In genomic region chr13:98574057-98574323, GRCm38 (mm10) we compare ENCODE assay signal across 19 mouse cellular contexts.
DNase-seq lines count a peak whose midpoint lies in the region; ATAC-seq lines count a peak whose summit lies in the region.
"Had no signal": no experiment of that assay in that cellular context is flagged by ENCODE, and none has a peak within 500 bp of the region (broad histone marks: within the 10 kb centered on the region; RNA-seq: fewer than 3 reads in every experiment).

No protein-coding gene starts in this region.

- peaks cover 72% of the 10 kb centered on the region for H3K27me3 ChIP-seq in hindbrain, embryonic 12.5 days
- peaks cover 98% of the 10 kb centered on the region for H3K27me3 ChIP-seq in hindbrain, embryonic 10.5 days (ENCODE audit: insufficient read depth, poor library complexity, severe bottlenecking)
- H3K27me3 ChIP-seq in neural tube, embryonic 12.5 days (replicated peaks), result peaks cover 42% of the 10 kb centered on the region
- H3K27me3 ChIP-seq in embryonic facial prominence, embryonic 15.5 days, result peaks cover 44% of the 10 kb centered on the region

- intact Hi-C loops in gastrocnemius, postnatal 14 days (cut with DNase I; ENCODE audit: low total_unique reads), result no loop called here

- no peaks in the 10 kb centered on the region for H3K9me3 ChIP-seq in hindbrain, embryonic 12.5 days (replicated peaks)
- no peaks in the 10 kb centered on the region for H3K9me3 ChIP-seq in hindbrain, embryonic 10.5 days
- no peaks in the 10 kb centered on the region for H3K9me3 ChIP-seq in neural tube, embryonic 12.5 days
- H3K9me3 ChIP-seq in embryonic facial prominence, embryonic 15.5 days (replicated peaks), result no peaks in the 10 kb centered on the region

- no peak for ATAC-seq in hindbrain, embryonic 12.5 days (ENCODE audit: low FRiP score)
- no peak for ATAC-seq in neural tube, embryonic 12.5 days (ENCODE audit: low FRiP score, low read depth)
- ATAC-seq in embryonic facial prominence, embryonic 15.5 days (ENCODE audit: insufficient number of reproducible peaks, low FRiP score, low TSS enrichment, low read depth), result no peak
- ATAC-seq: forebrain, embryonic 14.5 days; lung, postnatal 0 days had no signal

- H3K4me3 ChIP-seq in hindbrain, embryonic 12.5 days, result no peak overlapping the region
- no peak overlapping the region for H3K4me3 ChIP-seq in hindbrain, embryonic 10.5 days
- H3K4me3 ChIP-seq in neural tube, embryonic 12.5 days, result no peak overlapping the region
- no peak overlapping the region for H3K4me3 ChIP-seq in embryonic facial prominence, embryonic 15.5 days (replicated peaks)
- H3K4me3 ChIP-seq: left cerebral cortex, adult 2 months had no signal

- H3K27ac ChIP-seq in hindbrain, embryonic 12.5 days, result no peak overlapping the region
- no peak overlapping the region for H3K27ac ChIP-seq in hindbrain, embryonic 10.5 days
- no peak overlapping the region for H3K27ac ChIP-seq in neural tube, embryonic 12.5 days
- H3K27ac ChIP-seq in embryonic facial prominence, embryonic 15.5 days (replicated peaks), result peak overlapping the region; percentile 74
- H3K27ac ChIP-seq: left cerebral cortex, adult 2 months had no signal

- DNase-seq in hindbrain, embryonic 10.5 days (ENCODE audit: low spot score), result no peak
- DNase-seq in neural tube, embryonic 10.5 days (ENCODE audit: extremely low spot score, low spot score), result no peak
- no peak for DNase-seq in gastrocnemius, postnatal 14 days
- DNase-seq in left cerebral cortex, adult 9 months (ENCODE audit: low spot score in 2 of 2), result no peak
- DNase-seq: adrenal gland, adult 2 months; cerebellum, adult 9-10 months; gastrocnemius, postnatal 25 days; heart, postnatal 14 days; kidney, adult 18-20 months; kidney, postnatal 14 days; liver; right cerebral cortex, postnatal 14 days; thymus, postnatal 36 days had no signal

- H3K4me1 ChIP-seq in hindbrain, embryonic 12.5 days, result peaks cover 26% of the 10 kb centered on the region
- peaks cover 42% of the 10 kb centered on the region for H3K4me1 ChIP-seq in hindbrain, embryonic 10.5 days (replicated peaks)
- peaks cover 21% of the 10 kb centered on the region for H3K4me1 ChIP-seq in neural tube, embryonic 12.5 days
- H3K4me1 ChIP-seq in embryonic facial prominence, embryonic 15.5 days, result peaks cover 36% of the 10 kb centered on the region

- H3K36me3 ChIP-seq in hindbrain, embryonic 12.5 days, result no peaks in the 10 kb centered on the region
- H3K36me3 ChIP-seq in hindbrain, embryonic 10.5 days, result no peaks in the 10 kb centered on the region
- H3K36me3 ChIP-seq in neural tube, embryonic 12.5 days, result no peaks in the 10 kb centered on the region
- H3K36me3 ChIP-seq in embryonic facial prominence, embryonic 15.5 days, result no peaks in the 10 kb centered on the region

- peak overlapping the region; percentile 61; the same call in 1 of the 2 replicates for H3K4me2 ChIP-seq in hindbrain, embryonic 12.5 days (replicated peaks)
- peak overlapping the region; percentile 76 for H3K4me2 ChIP-seq in neural tube, embryonic 12.5 days (replicated peaks)
- H3K4me2 ChIP-seq in embryonic facial prominence, embryonic 15.5 days (replicated peaks), result peak overlapping the region; percentile 71

- 28% methylated on average over 12 of the region's 12 CpGs for WGBS in hindbrain, embryonic 12.5 days
- WGBS in hindbrain, embryonic 10.5 days, result 27% methylated on average over 12 of the region's 12 CpGs
- WGBS in neural tube, embryonic 12.5 days, result 26% methylated on average over 12 of the region's 12 CpGs
- 12% methylated on average over 12 of the region's 12 CpGs for WGBS in embryonic facial prominence, embryonic 15.5 days

- no peak overlapping the region for H3K9ac ChIP-seq in hindbrain, embryonic 12.5 days
- H3K9ac ChIP-seq in neural tube, embryonic 12.5 days, result no peak overlapping the region
- no peak overlapping the region for H3K9ac ChIP-seq in embryonic facial prominence, embryonic 15.5 days
